Mouse (Mus musculus): ENCODE data around the gene Rasgef1b. TPM values are rescaled to one million over a fixed set of nuclear protein-coding genes. Genes with fewer than 3 reads are reported as not detected.

Gene Rasgef1b
- polyA plus RNA-seq, 1 experiment from 2014 or later = 3.6 TPM

DNA sequence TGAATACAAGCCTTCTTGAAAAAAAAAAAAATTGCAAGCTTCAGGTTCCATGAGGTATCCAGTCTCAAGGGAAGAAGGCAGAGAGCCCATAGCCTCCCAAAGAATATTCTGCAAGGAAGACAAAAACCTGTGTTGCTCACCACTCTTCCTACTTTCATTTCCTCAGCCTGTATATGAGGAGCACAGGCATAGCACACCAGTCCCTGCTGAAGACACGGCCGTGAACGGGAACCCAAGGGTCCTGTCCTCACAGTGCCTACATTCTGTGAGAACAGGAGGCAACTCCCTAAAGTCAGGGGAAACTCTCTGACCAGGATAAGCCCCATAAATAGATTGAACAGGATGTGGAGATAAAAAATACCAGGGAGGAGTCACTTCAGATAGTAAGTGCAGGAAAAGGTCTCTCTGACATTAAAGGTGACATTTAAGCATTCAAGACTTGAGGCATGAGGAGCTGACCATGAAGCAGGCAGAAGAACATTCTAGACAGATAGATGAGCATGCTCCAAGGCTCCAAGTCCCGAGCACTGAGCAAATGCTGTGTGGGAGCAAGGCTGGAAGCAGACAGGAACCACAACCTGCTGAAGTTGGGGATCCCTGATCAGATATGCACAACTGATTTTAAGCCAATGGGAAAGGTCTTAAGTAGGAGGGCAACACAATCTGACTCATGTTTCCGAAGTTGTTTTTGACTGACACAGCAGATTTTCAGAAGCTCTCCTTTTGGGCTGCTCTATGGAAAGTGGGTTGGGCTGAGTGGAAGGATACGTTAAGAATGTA lies 252.0 kb downstream of the Rasgef1b start:
- H3K27ac ChIP-seq (ENCODE audit: low read depth, low read length) = no peak overlapping the region
- H3K4me3 ChIP-seq (ENCODE audit: low read depth, low read length) = no peak overlapping the region
- no peaks in the 10 kb centered on the region for H3K27me3 ChIP-seq (replicated peaks; ENCODE audit: control insufficient read depth, insufficient read depth, low read length)
- 66% methylated on average over 6 of the region's 6 CpGs for WGBS
- no peak for ATAC-seq
- H3K4me2 ChIP-seq (replicated peaks; ENCODE audit: low read depth) = no peak overlapping the region
- no peak for TF ChIP-seq CTCF (IDR thresholded peaks at IDR 0.05; ENCODE audit: low read depth)
- H3K4me1 ChIP-seq (replicated peaks; ENCODE audit: control insufficient read depth, insufficient read depth, low read length) = peaks cover 5% of the 10 kb centered on the region
- H3K36me3 ChIP-seq (ENCODE audit: control insufficient read depth, insufficient read depth) = no peaks in the 10 kb centered on the region
- no peak overlapping the region for H3K9ac ChIP-seq (ENCODE audit: low read depth, low read length)
- H3K9me3 ChIP-seq (ENCODE audit: control insufficient read depth) = no peaks in the 10 kb centered on the region

DNA sequence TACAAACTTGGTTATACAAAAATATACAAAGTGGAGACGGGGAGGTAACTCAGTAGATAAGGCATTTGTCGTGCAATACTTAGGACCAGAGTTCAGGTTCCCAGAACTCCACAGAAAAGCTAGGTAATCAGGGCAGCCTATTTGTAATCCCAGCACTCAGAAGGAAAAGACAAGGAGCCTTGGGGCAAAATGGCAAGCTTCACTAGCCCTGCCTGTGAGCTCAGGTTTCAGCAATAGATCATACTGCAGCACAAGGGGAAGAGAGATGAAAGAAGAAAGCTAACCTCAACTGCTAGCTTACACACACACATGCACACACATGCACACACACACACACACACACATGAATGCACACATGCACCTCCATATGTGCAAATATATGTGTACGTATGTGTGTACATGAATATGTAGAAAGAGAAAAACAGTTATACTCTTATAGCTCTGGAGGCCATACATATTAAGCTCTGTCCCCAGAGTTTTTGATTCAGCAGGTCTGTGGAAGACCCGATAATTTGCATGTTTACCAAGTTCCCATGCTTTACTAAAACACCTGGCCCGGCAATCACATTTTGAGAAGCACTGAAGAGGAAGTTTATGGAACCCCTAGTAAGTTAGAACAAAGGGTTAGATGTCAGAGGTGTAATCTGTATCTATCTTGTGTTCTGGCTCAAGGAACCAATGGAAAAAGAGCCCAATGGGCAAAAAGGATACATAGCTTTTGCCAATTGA lies 256.1 kb downstream of the Rasgef1b start:
- H3K27me3 ChIP-seq (replicated peaks; ENCODE audit: control insufficient read depth, insufficient read depth, low read length) = no peaks in the 10 kb centered on the region
- ATAC-seq = no peak
- H3K36me3 ChIP-seq (ENCODE audit: control insufficient read depth, insufficient read depth) = no peaks in the 10 kb centered on the region
- H3K9ac ChIP-seq (ENCODE audit: low read depth, low read length) = no peak overlapping the region
- H3K27ac ChIP-seq (ENCODE audit: low read depth, low read length) = no peak overlapping the region
- H3K4me1 ChIP-seq (replicated peaks; ENCODE audit: control insufficient read depth, insufficient read depth, low read length) = no peaks in the 10 kb centered on the region
- WGBS = 76% methylated on average over 5 of the region's 5 CpGs
- H3K9me3 ChIP-seq (ENCODE audit: control insufficient read depth) = no peaks in the 10 kb centered on the region
- H3K4me2 ChIP-seq (replicated peaks; ENCODE audit: low read depth) = no peak overlapping the region
- TF ChIP-seq CTCF (IDR thresholded peaks at IDR 0.05; ENCODE audit: low read depth) = no peak
- H3K4me3 ChIP-seq (ENCODE audit: low read depth, low read length) = no peak overlapping the region

DNA sequence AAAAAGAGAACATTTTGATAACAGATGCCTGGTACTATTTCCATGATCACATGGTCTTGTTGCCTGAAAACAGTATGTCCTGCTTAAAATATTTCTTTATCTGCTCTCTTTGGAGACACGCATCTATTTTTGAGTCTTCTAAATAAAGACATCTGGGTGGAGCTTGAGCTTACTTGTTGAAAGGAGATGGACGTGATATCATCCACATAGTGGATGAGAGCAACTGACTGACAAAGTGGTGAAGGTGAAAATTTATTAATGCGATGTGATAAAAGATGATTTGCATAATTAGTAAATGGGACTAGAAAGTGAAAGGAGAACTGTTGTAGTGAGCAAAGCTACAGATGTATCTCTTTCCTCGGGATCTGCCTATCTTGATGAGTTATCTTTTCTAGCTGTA lies 257.1 kb downstream of the Rasgef1b start:
- no peak overlapping the region for H3K4me2 ChIP-seq (replicated peaks; ENCODE audit: low read depth)
- WGBS = 78% methylated on average over 4 of the region's 4 CpGs
- TF ChIP-seq CTCF (IDR thresholded peaks at IDR 0.05; ENCODE audit: low read depth) = no peak
- no peak overlapping the region for H3K27ac ChIP-seq (ENCODE audit: low read depth, low read length)
- H3K9ac ChIP-seq (ENCODE audit: low read depth, low read length) = no peak overlapping the region
- ATAC-seq = no peak
- no peaks in the 10 kb centered on the region for H3K4me1 ChIP-seq (replicated peaks; ENCODE audit: control insufficient read depth, insufficient read depth, low read length)
- no peak overlapping the region for H3K4me3 ChIP-seq (ENCODE audit: low read depth, low read length)
- H3K9me3 ChIP-seq (ENCODE audit: control insufficient read depth) = no peaks in the 10 kb centered on the region
- H3K27me3 ChIP-seq (replicated peaks; ENCODE audit: control insufficient read depth, insufficient read depth, low read length) = no peaks in the 10 kb centered on the region
- no peaks in the 10 kb centered on the region for H3K36me3 ChIP-seq (ENCODE audit: control insufficient read depth, insufficient read depth)

GRCm38 (mm10) chr5:99470613-99471012 lies 258.3 kb downstream of the Rasgef1b start:
- H3K27ac ChIP-seq (ENCODE audit: low read depth, low read length) = no peak overlapping the region
- no peak overlapping the region for H3K9ac ChIP-seq (ENCODE audit: low read depth, low read length)
- no peak for ATAC-seq
- H3K4me1 ChIP-seq (replicated peaks; ENCODE audit: control insufficient read depth, insufficient read depth, low read length) = no peaks in the 10 kb centered on the region
- no peak for TF ChIP-seq CTCF (IDR thresholded peaks at IDR 0.05; ENCODE audit: low read depth)
- H3K4me3 ChIP-seq (ENCODE audit: low read depth, low read length) = no peak overlapping the region
- H3K4me2 ChIP-seq (replicated peaks; ENCODE audit: low read depth) = no peak overlapping the region
- H3K36me3 ChIP-seq (ENCODE audit: control insufficient read depth, insufficient read depth) = no peaks in the 10 kb centered on the region
- no peaks in the 10 kb centered on the region for H3K27me3 ChIP-seq (replicated peaks; ENCODE audit: control insufficient read depth, insufficient read depth, low read length)
- H3K9me3 ChIP-seq (ENCODE audit: control insufficient read depth) = no peaks in the 10 kb centered on the region

DNA sequence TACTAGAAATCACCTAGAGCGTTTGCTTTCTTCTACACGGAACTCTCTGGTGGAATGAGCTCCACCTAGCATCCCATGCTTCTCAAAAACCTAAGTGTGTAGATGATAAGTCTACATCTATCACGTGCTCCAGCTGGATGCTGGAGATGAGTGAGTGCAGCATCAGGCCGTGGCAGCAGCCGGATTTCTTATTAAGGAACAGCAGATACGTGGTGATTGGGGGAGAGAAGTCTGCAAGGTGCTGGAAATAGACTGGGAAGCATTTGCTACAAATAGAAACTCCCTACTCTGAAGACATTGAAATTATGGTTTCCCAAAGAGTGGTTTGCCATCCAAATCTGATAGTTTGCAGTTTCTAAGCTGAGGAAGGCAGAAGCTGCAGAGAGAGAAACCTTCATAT lies 269.9 kb downstream of the Rasgef1b start:
- no peak for ATAC-seq
- 86% methylated on average over 6 of the region's 6 CpGs for WGBS
- H3K9me3 ChIP-seq (ENCODE audit: control insufficient read depth) = no peaks in the 10 kb centered on the region
- no peaks in the 10 kb centered on the region for H3K4me1 ChIP-seq (replicated peaks; ENCODE audit: control insufficient read depth, insufficient read depth, low read length)
- H3K9ac ChIP-seq (ENCODE audit: low read depth, low read length) = no peak overlapping the region
- no peak overlapping the region for H3K4me3 ChIP-seq (ENCODE audit: low read depth, low read length)
- no peaks in the 10 kb centered on the region for H3K27me3 ChIP-seq (replicated peaks; ENCODE audit: control insufficient read depth, insufficient read depth, low read length)
- no peak for TF ChIP-seq CTCF (IDR thresholded peaks at IDR 0.05; ENCODE audit: low read depth)
- no peak overlapping the region for H3K27ac ChIP-seq (ENCODE audit: low read depth, low read length)
- no peak overlapping the region for H3K4me2 ChIP-seq (replicated peaks; ENCODE audit: low read depth)
- no peaks in the 10 kb centered on the region for H3K36me3 ChIP-seq (ENCODE audit: control insufficient read depth, insufficient read depth)

- Histone ChIP-seq H3K9me3 (ENCODE audit: control insufficient read depth) (no peaks in the 10 kb centered on the region), H3K9ac (ENCODE audit: low read depth, low read length) (no peak overlapping the region), H3K27ac (ENCODE audit: low read depth, low read length) (no peak overlapping the region), H3K4me3 (ENCODE audit: low read depth, low read length) (no peak overlapping the region), H3K36me3 (ENCODE audit: control insufficient read depth, insufficient read depth) (no peaks in the 10 kb centered on the region), H3K4me2 (replicated peaks; ENCODE audit: low read depth) (no peak overlapping the region), H3K27me3 (replicated peaks; ENCODE audit: control insufficient read depth, insufficient read depth, low read length) (no peaks in the 10 kb centered on the region), H3K4me1 (replicated peaks; ENCODE audit: control insufficient read depth, insufficient read depth, low read length) (no peaks in the 10 kb centered on the region)
- TF ChIP-seq CTCF (IDR thresholded peaks at IDR 0.05; ENCODE audit: low read depth) = no peak
- no peak for ATAC-seq
- 93% methylated on average over 3 of the region's 3 CpGs for WGBS
These were observed 271.6 kb downstream of the Rasgef1b start for GRCm38 (mm10) chr5:99457291-99457690.
